Mouse (Mus musculus): ENCODE data around the gene Tnfaip8l2. TPM values are rescaled to one million over a fixed set of nuclear protein-coding genes. Genes with fewer than 3 reads are reported as not detected.

The Tnfaip8l2 gene
- polyA plus RNA-seq, 1 experiment, result 34.2 TPM

- Histone ChIP-seq H3K4me3 (replicated peaks) (peak overlapping the region; percentile 88), H3K27me3 (replicated peaks) (peaks cover 53% of the 10 kb centered on the region), H3K36me3 (replicated peaks; ENCODE audit: low read length) (no peaks in the 10 kb centered on the region), H3K4me1 (peaks cover 48% of the 10 kb centered on the region), H3K9me3 (peaks cover 7% of the 10 kb centered on the region; the same call in 1 of the 2 replicates)
- no peak for TF ChIP-seq GATA1 (IDR thresholded peaks at IDR 0.05; ENCODE audit: borderline replicate concordance, low read length)
- no peak for TF ChIP-seq FLI1 (IDR thresholded peaks at IDR 0.05; ENCODE audit: low read length)
Observed at GRCm38 (mm10) chr3:95174011-95174592, 31.9 kb upstream of the Tnfaip8l2 start.

- H3K4me3 ChIP-seq (replicated peaks), result peak overlapping the region; percentile 88
- peaks cover 60% of the 10 kb centered on the region for H3K27me3 ChIP-seq (replicated peaks)
- H3K36me3 ChIP-seq (replicated peaks; ENCODE audit: low read length), result no peaks in the 10 kb centered on the region
- TF ChIP-seq FLI1 (IDR thresholded peaks at IDR 0.05; ENCODE audit: low read length), result no peak
- no peak for TF ChIP-seq GATA1 (IDR thresholded peaks at IDR 0.05; ENCODE audit: borderline replicate concordance, low read length)
- peaks cover 7% of the 10 kb centered on the region; the same call in 1 of the 2 replicates for H3K9me3 ChIP-seq
- H3K4me1 ChIP-seq, result peaks cover 48% of the 10 kb centered on the region
Observed at GRCm38 (mm10) chr3:95173256-95173949, 31.2 kb upstream of the Tnfaip8l2 start.

GRCm38 (mm10) chr3:95172526-95173255 lies 30.5 kb upstream of the Tnfaip8l2 start:
- Histone ChIP-seq H3K4me3 (replicated peaks) (peak overlapping the region; percentile 88), H3K36me3 (replicated peaks; ENCODE audit: low read length) (no peaks in the 10 kb centered on the region), H3K4me1 (peaks cover 51% of the 10 kb centered on the region), H3K9me3 (peaks cover 7% of the 10 kb centered on the region; the same call in 1 of the 2 replicates), H3K27me3 (replicated peaks) (peaks cover 67% of the 10 kb centered on the region)
- TF ChIP-seq GATA1 (IDR thresholded peaks at IDR 0.05; ENCODE audit: borderline replicate concordance, low read length), result no peak

GRCm38 (mm10) chr3:95171105-95171504 lies 28.9 kb upstream of the Tnfaip8l2 start:
- no peak for TF ChIP-seq GATA1 (IDR thresholded peaks at IDR 0.05; ENCODE audit: borderline replicate concordance, low read length)
- TF ChIP-seq FLI1 (IDR thresholded peaks at IDR 0.05; ENCODE audit: low read length), result no peak
- H3K27me3 ChIP-seq (replicated peaks), result peaks cover 79% of the 10 kb centered on the region
- no peak overlapping the region for H3K4me3 ChIP-seq (replicated peaks)
- H3K36me3 ChIP-seq (replicated peaks; ENCODE audit: low read length), result no peaks in the 10 kb centered on the region
- peaks cover 44% of the 10 kb centered on the region for H3K4me1 ChIP-seq
- peaks cover 7% of the 10 kb centered on the region; the same call in 1 of the 2 replicates for H3K9me3 ChIP-seq

GRCm38 (mm10) chr3:95169996-95170395 lies 27.8 kb upstream of the Tnfaip8l2 start:
- Histone ChIP-seq H3K4me3 (replicated peaks) (no peak overlapping the region), H3K27me3 (replicated peaks) (peaks cover 86% of the 10 kb centered on the region), H3K9me3 (peaks cover 7% of the 10 kb centered on the region; the same call in 1 of the 2 replicates), H3K4me1 (peaks cover 36% of the 10 kb centered on the region), H3K36me3 (replicated peaks; ENCODE audit: low read length) (no peaks in the 10 kb centered on the region)
- no peak for TF ChIP-seq GATA1 (IDR thresholded peaks at IDR 0.05; ENCODE audit: borderline replicate concordance, low read length)
- no peak for TF ChIP-seq FLI1 (IDR thresholded peaks at IDR 0.05; ENCODE audit: low read length)

- peaks cover 88% of the 10 kb centered on the region for H3K27me3 ChIP-seq (replicated peaks)
- no peaks in the 10 kb centered on the region for H3K36me3 ChIP-seq (replicated peaks; ENCODE audit: low read length)
- no peak overlapping the region for H3K4me3 ChIP-seq (replicated peaks)
- TF ChIP-seq GATA1 (IDR thresholded peaks at IDR 0.05; ENCODE audit: borderline replicate concordance, low read length) (no peak), FLI1 (IDR thresholded peaks at IDR 0.05; ENCODE audit: low read length) (no peak)
- H3K9me3 ChIP-seq, result no peaks in the 10 kb centered on the region
- H3K4me1 ChIP-seq, result peaks cover 43% of the 10 kb centered on the region
Observed at GRCm38 (mm10) chr3:95164840-95165239, 22.7 kb upstream of the Tnfaip8l2 start.

GRCm38 (mm10) chr3:95164256-95164550 lies 22.0 kb upstream of the Tnfaip8l2 start:
- peaks cover 50% of the 10 kb centered on the region for H3K4me1 ChIP-seq
- peaks cover 82% of the 10 kb centered on the region for H3K27me3 ChIP-seq (replicated peaks)
- no peak for TF ChIP-seq FLI1 (IDR thresholded peaks at IDR 0.05; ENCODE audit: low read length)
- no peak for TF ChIP-seq GATA1 (IDR thresholded peaks at IDR 0.05; ENCODE audit: borderline replicate concordance, low read length)
- no peaks in the 10 kb centered on the region for H3K36me3 ChIP-seq (replicated peaks; ENCODE audit: low read length)
- no peak overlapping the region for H3K4me3 ChIP-seq (replicated peaks)
- no peaks in the 10 kb centered on the region for H3K9me3 ChIP-seq

GRCm38 (mm10) chr3:95163419-95164255 lies 21.5 kb upstream of the Tnfaip8l2 start:
- no peak for TF ChIP-seq FLI1 (IDR thresholded peaks at IDR 0.05; ENCODE audit: low read length)
- TF ChIP-seq GATA1 (IDR thresholded peaks at IDR 0.05; ENCODE audit: borderline replicate concordance, low read length), result no peak
- H3K27me3 ChIP-seq (replicated peaks), result peaks cover 76% of the 10 kb centered on the region
- H3K9me3 ChIP-seq, result no peaks in the 10 kb centered on the region
- H3K4me3 ChIP-seq (replicated peaks), result no peak overlapping the region
- H3K36me3 ChIP-seq (replicated peaks; ENCODE audit: low read length), result no peaks in the 10 kb centered on the region
- H3K4me1 ChIP-seq, result peaks cover 53% of the 10 kb centered on the region

GRCm38 (mm10) chr3:95162345-95162628 lies 20.1 kb upstream of the Tnfaip8l2 start:
- H3K36me3 ChIP-seq (replicated peaks; ENCODE audit: low read length), result no peaks in the 10 kb centered on the region
- TF ChIP-seq FLI1 (IDR thresholded peaks at IDR 0.05; ENCODE audit: low read length), result no peak
- no peak for TF ChIP-seq GATA1 (IDR thresholded peaks at IDR 0.05; ENCODE audit: borderline replicate concordance, low read length)
- no peaks in the 10 kb centered on the region for H3K9me3 ChIP-seq
- peaks cover 49% of the 10 kb centered on the region for H3K4me1 ChIP-seq
- H3K4me3 ChIP-seq (replicated peaks), result no peak overlapping the region
- peaks cover 63% of the 10 kb centered on the region for H3K27me3 ChIP-seq (replicated peaks)

Data from megakaryocyte, embryonic 14.5 days (primary cell).